Comparison of ENCODE assay signal across 9 mouse cellular contexts in the genomic region with DNA sequence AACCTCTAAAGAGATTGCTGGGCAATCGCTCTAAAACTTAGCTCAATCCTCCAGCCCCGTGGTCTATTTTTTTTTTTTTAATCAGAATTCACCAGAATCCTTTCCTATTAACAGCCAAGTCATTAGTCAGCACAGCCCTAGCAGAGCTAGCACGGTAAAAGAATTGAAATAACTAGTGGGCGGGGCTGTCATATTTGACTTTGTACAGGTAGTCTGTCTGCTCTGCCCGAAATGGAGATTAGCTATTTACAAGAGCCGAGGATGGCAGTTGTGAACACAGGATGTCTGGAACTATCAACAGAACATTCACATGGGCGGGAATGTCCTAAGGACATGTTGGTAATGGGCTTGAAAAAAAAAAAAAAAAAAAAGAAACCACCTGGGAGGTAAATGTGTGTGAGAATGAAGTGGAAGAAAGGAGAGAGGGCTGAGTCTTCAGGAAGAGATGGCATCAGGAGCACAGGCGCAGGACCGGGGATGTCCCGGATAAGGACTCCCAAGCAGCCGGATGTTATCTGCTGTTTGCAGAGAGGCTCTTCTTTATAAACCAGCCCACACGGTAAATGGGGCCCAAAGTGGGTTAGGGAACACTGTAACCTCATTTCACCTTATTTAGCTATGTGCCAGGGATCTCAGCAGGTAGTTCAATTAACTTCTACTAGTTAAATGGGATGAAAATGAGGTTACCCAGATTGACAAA.
DNase-seq lines count a peak whose midpoint lies in the region; ATAC-seq and TF ChIP-seq lines count a peak whose summit lies in the region.
"Had no signal": no experiment of that assay in that cellular context is flagged by ENCODE, and none has a peak within 500 bp of the region (broad histone marks: within the 10 kb centered on the region; RNA-seq: fewer than 3 reads in every experiment).

No protein-coding gene starts in this region.

- 67% methylated on average over 12 of the region's 12 CpGs for WGBS in hindbrain, embryonic 14.5 days
- WGBS in hindbrain, embryonic 12.5 days = 70% methylated on average over 12 of the region's 12 CpGs
- WGBS in heart, embryonic 14.5 days = 30% methylated on average over 12 of the region's 12 CpGs
- WGBS in liver, embryonic 11.5 days = 28% methylated on average over 12 of the region's 12 CpGs

- TF ChIP-seq CTCF in MEL (IDR thresholded peaks at IDR 0.05 in 2 of 3, conservative IDR thresholded peaks at IDR 0.05 in 1 of 3; ENCODE audit: control insufficient read depth in 1 of 3, insufficient read depth in 1 of 3, low read depth in 2 of 3, low read length in 3 of 3, poor library complexity in 1 of 3, severe bottlenecking in 1 of 3) = no peak

- H3K27ac ChIP-seq in hindbrain, embryonic 14.5 days = no peak overlapping the region
- H3K27ac ChIP-seq in hindbrain, embryonic 12.5 days = no peak overlapping the region
- H3K27ac ChIP-seq in MEL (ENCODE audit: control insufficient read depth, low read depth, low read length) = no peak overlapping the region
- H3K27ac ChIP-seq in heart, embryonic 14.5 days (replicated peaks in 1 of 2; ENCODE audit: control insufficient read depth in 1 of 2, insufficient read depth in 1 of 2, low read depth in 2 of 2, low read length in 2 of 2) = no peak overlapping the region
- H3K27ac ChIP-seq in liver, embryonic 11.5 days (ENCODE audit: low read depth, low read length) = no peak overlapping the region

- H3K9ac ChIP-seq in hindbrain, embryonic 14.5 days = no peak overlapping the region
- no peak overlapping the region for H3K9ac ChIP-seq in hindbrain, embryonic 12.5 days
- H3K9ac ChIP-seq in MEL (ENCODE audit: control insufficient read depth, low read depth, low read length, poor library complexity, severe bottlenecking) = no peak overlapping the region
- H3K9ac ChIP-seq in heart, embryonic 14.5 days (ENCODE audit: low read length) = no peak overlapping the region
- H3K9ac ChIP-seq in liver, embryonic 11.5 days (ENCODE audit: low read depth, low read length) = no peak overlapping the region
- H3K9ac ChIP-seq: lung, embryonic 14.5 days had no signal

- H3K4me3 ChIP-seq in hindbrain, embryonic 14.5 days (replicated peaks; ENCODE audit: low read length) = no peak overlapping the region
- no peak overlapping the region for H3K4me3 ChIP-seq in hindbrain, embryonic 12.5 days
- H3K4me3 ChIP-seq in MEL (ENCODE audit: control insufficient read depth in 1 of 2, insufficient read depth in 1 of 2, low read depth in 2 of 2, low read length in 2 of 2) = peak overlapping the region in 1 of 2 experiments; percentile 19; a peak in 1 of 4 replicates
- 0 out of 4 replicates have a peak overlapping the region, but pooled peaks of 1 of the 2 experiments have one; percentile 4 for H3K4me3 ChIP-seq in heart, embryonic 14.5 days (ENCODE audit: control insufficient read depth in 1 of 2, insufficient read depth in 1 of 2, low read depth in 1 of 2, low read length in 2 of 2)
- H3K4me3 ChIP-seq in liver, embryonic 11.5 days (ENCODE audit: low read depth, low read length) = no peak overlapping the region

- no peak for TF ChIP-seq POLR2A in MEL (IDR thresholded peaks at IDR 0.05; ENCODE audit: control insufficient read depth in 1 of 2, insufficient read depth in 1 of 2, low read depth in 1 of 2, low read length in 2 of 2, poor library complexity in 1 of 2)

- H3K36me3 ChIP-seq in hindbrain, embryonic 14.5 days (replicated peaks; ENCODE audit: control insufficient read depth, insufficient read depth) = no peaks in the 10 kb centered on the region
- H3K36me3 ChIP-seq in hindbrain, embryonic 12.5 days = no peaks in the 10 kb centered on the region
- H3K36me3 ChIP-seq in MEL (ENCODE audit: control insufficient read depth in 1 of 2, insufficient read depth in 2 of 2, low read length in 2 of 2) = 0 out of 4 replicates have a peak, but pooled peaks cover 0 to 3% of the 10 kb centered on the region in 2 experiments
- H3K36me3 ChIP-seq in heart, embryonic 14.5 days (ENCODE audit: control insufficient read depth, insufficient read depth, low read length) = no peaks in the 10 kb centered on the region
- no peaks in the 10 kb centered on the region for H3K36me3 ChIP-seq in liver, embryonic 11.5 days (ENCODE audit: control insufficient read depth, insufficient read depth, low read length)
- H3K36me3 ChIP-seq: G1E had no signal

- H3K4me1 ChIP-seq in hindbrain, embryonic 14.5 days (replicated peaks; ENCODE audit: control insufficient read depth, insufficient read depth, low read length) = no peaks in the 10 kb centered on the region
- H3K4me1 ChIP-seq in hindbrain, embryonic 12.5 days = no peaks in the 10 kb centered on the region
- H3K4me1 ChIP-seq in MEL (ENCODE audit: control insufficient read depth in 1 of 2, insufficient read depth in 2 of 2, low read length in 2 of 2) = peaks cover 0 to 3% of the 10 kb centered on the region in 2 experiments; a peak in 1 of 4 replicates
- H3K4me1 ChIP-seq in heart, embryonic 14.5 days (ENCODE audit: control insufficient read depth in 2 of 2, insufficient read depth in 2 of 2, low read length in 2 of 2) = peaks cover 0 to 7% of the 10 kb centered on the region in 2 experiments; a peak in 2 of 4 replicates
- H3K4me1 ChIP-seq in liver, embryonic 11.5 days (replicated peaks; ENCODE audit: control insufficient read depth, insufficient read depth, low read length) = 0 out of 2 replicates have a peak, but pooled peaks cover 3% of the 10 kb centered on the region

- no peaks in the 10 kb centered on the region for H3K9me3 ChIP-seq in hindbrain, embryonic 14.5 days (ENCODE audit: control insufficient read depth, low read length)
- H3K9me3 ChIP-seq in hindbrain, embryonic 12.5 days (replicated peaks) = no peaks in the 10 kb centered on the region
- no peaks in the 10 kb centered on the region for H3K9me3 ChIP-seq in MEL (replicated peaks; ENCODE audit: insufficient read depth, low read length)
- no peaks in the 10 kb centered on the region for H3K9me3 ChIP-seq in heart, embryonic 14.5 days (ENCODE audit: control insufficient read depth, low read length)
- no peaks in the 10 kb centered on the region for H3K9me3 ChIP-seq in liver, embryonic 11.5 days (ENCODE audit: control insufficient read depth, low read length)

- no peak for DNase-seq in hindbrain, embryonic 14.5 days (ENCODE audit: low spot score)
- DNase-seq in MEL (ENCODE audit: low read depth, low spot score) = no peak
- no peak for DNase-seq in liver, embryonic 11.5 days (ENCODE audit: low spot score)
- DNase-seq: lung, embryonic 14.5 days had no signal

- no peaks in the 10 kb centered on the region for H3K27me3 ChIP-seq in hindbrain, embryonic 14.5 days (ENCODE audit: control insufficient read depth, insufficient read depth, low read length)
- H3K27me3 ChIP-seq in hindbrain, embryonic 12.5 days = no peaks in the 10 kb centered on the region
- H3K27me3 ChIP-seq in MEL (ENCODE audit: control insufficient read depth in 1 of 2, insufficient read depth in 2 of 2, low read length in 2 of 2) = no peaks in the 10 kb centered on the region
- H3K27me3 ChIP-seq in heart, embryonic 14.5 days (ENCODE audit: control insufficient read depth, insufficient read depth, low read length) = no peaks in the 10 kb centered on the region
- no peaks in the 10 kb centered on the region for H3K27me3 ChIP-seq in liver, embryonic 11.5 days (replicated peaks; ENCODE audit: control insufficient read depth, insufficient read depth, low read length)

- H3K79me2 ChIP-seq in MEL (ENCODE audit: control insufficient read depth, insufficient read depth, low read length, poor library complexity) = no peaks in the 10 kb centered on the region

- no peak for TF ChIP-seq RAD21 in MEL (IDR thresholded peaks at IDR 0.05; ENCODE audit: low read depth, low read length)

- TF ChIP-seq EP300 in MEL (IDR thresholded peaks at IDR 0.05; ENCODE audit: low read depth in 1 of 2, low read length in 2 of 2) = peak in 1 of 2 experiments; percentile 19; a peak in 1 of 4 replicates

- peak; percentile 24; the same call in 1 of the 2 replicates for ATAC-seq in hindbrain, embryonic 14.5 days (ENCODE audit: low FRiP score)
- ATAC-seq in hindbrain, embryonic 12.5 days (ENCODE audit: low FRiP score) = no peak
- ATAC-seq in heart, embryonic 14.5 days (ENCODE audit: insufficient number of reproducible peaks, insufficient read depth, low FRiP score, low read depth) = no peak
- peak; percentile 77 for ATAC-seq in liver, embryonic 11.5 days (replicated peaks; ENCODE audit: low FRiP score)
- no peak for ATAC-seq in activated CD4-positive, CD25-positive, alpha-beta regulatory T cell, adult 4 months
- no peak for ATAC-seq in CD4-positive, CD25-positive, alpha-beta regulatory T cell, adult 4 months

- H3K4me2 ChIP-seq in hindbrain, embryonic 14.5 days (replicated peaks) = no peak overlapping the region
- H3K4me2 ChIP-seq in hindbrain, embryonic 12.5 days (replicated peaks) = no peak overlapping the region
- H3K4me2 ChIP-seq in heart, embryonic 14.5 days (ENCODE audit: low read length) = peak overlapping the region; percentile 42
- peak overlapping the region; percentile 37 for H3K4me2 ChIP-seq in liver, embryonic 11.5 days
- H3K4me2 ChIP-seq: lung, embryonic 14.5 days had no signal

TF ChIP-seq in MEL, 35 proteins besides CTCF, POLR2A, EP300 and RAD21:
- TF ChIP-seq NRF1 (IDR thresholded peaks at IDR 0.05; ENCODE audit: insufficient read depth, low read depth, low read length, poor library complexity, severe bottlenecking) = 0 out of 2 replicates have a peak, but pooled peaks have one; percentile 20
- TF ChIP-seq ETS1 (IDR thresholded peaks at IDR 0.05; ENCODE audit: low read depth, low read length) = no peak

Comparison
In these comparisons a context has a peak if more than half of its experiments do, and no peak if none do; other contexts are left out.
1. ATAC-seq: peak in hindbrain, embryonic 14.5 days (single experiment) and liver, embryonic 11.5 days (single experiment); none in hindbrain, embryonic 12.5 days (single experiment), heart, embryonic 14.5 days (single experiment), activated CD4-positive, CD25-positive, alpha-beta regulatory T cell, adult 4 months (single experiment) and CD4-positive, CD25-positive, alpha-beta regulatory T cell, adult 4 months (single experiment).
2. H3K4me2 ChIP-seq: peak in heart, embryonic 14.5 days (single experiment) and liver, embryonic 11.5 days (single experiment); none in hindbrain, embryonic 14.5 days (single experiment) and hindbrain, embryonic 12.5 days (single experiment).